ENCODE assay signal across 15 mouse cellular contexts in the genomic region with DNA sequence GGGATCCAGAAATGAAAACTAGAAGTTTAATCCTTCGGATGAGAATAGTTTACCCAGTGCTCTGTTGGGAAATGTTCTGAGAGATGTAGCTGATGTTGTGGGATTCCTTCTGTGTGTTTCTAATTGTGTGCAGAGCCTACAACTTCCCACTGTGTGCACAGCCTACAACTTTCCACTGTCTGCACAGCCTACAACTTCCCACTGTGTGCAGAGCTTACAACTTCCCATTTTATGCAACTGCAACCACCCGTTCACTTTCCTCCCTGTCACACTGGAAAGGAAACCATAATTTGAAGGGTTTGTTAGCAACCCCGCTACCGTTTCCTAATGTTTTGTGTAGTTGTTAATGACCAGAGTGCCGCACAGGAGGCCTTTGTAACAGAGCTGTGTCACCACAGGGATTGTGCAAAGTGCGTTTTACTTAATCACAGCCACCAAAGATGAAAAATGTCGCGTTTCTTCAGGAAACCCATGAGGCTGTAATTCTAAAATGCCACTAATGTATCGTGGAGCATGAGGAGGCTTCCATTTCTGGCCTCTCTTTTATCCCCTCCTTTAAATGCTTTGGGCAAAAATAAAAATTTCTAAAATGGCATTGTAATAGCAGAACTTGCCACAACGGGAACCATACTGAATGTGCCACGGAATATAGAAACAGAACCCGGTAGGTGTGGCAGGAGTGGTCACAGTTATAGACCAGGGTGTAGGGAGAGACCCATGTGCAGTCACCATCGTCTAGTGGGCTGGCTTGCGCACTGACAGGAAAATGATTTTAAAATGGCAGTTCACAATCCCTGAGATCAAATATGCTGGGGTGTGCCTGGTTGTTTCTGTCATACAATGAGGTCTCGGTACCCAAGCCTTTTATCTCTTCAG.
DNase-seq lines count a peak whose midpoint lies in the region; ATAC-seq lines count a peak whose summit lies in the region.
"Had no signal": no experiment of that assay in that cellular context is flagged by ENCODE, and none has a peak within 500 bp of the region (broad histone marks: within the 10 kb centered on the region; RNA-seq: fewer than 3 reads in every experiment).

No protein-coding gene starts in this region.

- H3K9ac ChIP-seq in hindbrain, embryonic 12.5 days, result no peak overlapping the region
- no peak overlapping the region for H3K9ac ChIP-seq in hindbrain, embryonic 14.5 days
- no peak overlapping the region for H3K9ac ChIP-seq in neural tube, embryonic 14.5 days (replicated peaks; ENCODE audit: low read depth, low read length)
- no peak overlapping the region for H3K9ac ChIP-seq in neural tube, embryonic 15.5 days (replicated peaks)
- no peak overlapping the region for H3K9ac ChIP-seq in liver, embryonic 15.5 days
- H3K9ac ChIP-seq: heart, embryonic 13.5 days; hindbrain, embryonic 15.5 days had no signal

- no peak for DNase-seq in hindbrain, embryonic 14.5 days (ENCODE audit: low spot score)
- DNase-seq in thymus, adult 18-20 months, result no peak
- DNase-seq: adrenal gland, adult 2 months; kidney, adult 8-10 months; lung, adult 2 months; right cerebral cortex, postnatal 25 days; thymus, postnatal 4 days had no signal

- peak overlapping the region; percentile 40 for H3K27ac ChIP-seq in hindbrain, embryonic 12.5 days
- no peak overlapping the region for H3K27ac ChIP-seq in hindbrain, embryonic 14.5 days
- no peak overlapping the region for H3K27ac ChIP-seq in neural tube, embryonic 14.5 days (ENCODE audit: low read depth, low read length)
- H3K27ac ChIP-seq in neural tube, embryonic 15.5 days (replicated peaks), result no peak overlapping the region
- H3K27ac ChIP-seq in liver, embryonic 15.5 days (replicated peaks), result no peak overlapping the region
- H3K27ac ChIP-seq: heart, embryonic 13.5 days; hindbrain, embryonic 15.5 days had no signal

- H3K9me3 ChIP-seq in hindbrain, embryonic 12.5 days (replicated peaks), result no peaks in the 10 kb centered on the region
- H3K9me3 ChIP-seq in hindbrain, embryonic 14.5 days (ENCODE audit: control insufficient read depth, low read length), result no peaks in the 10 kb centered on the region
- no peaks in the 10 kb centered on the region for H3K9me3 ChIP-seq in neural tube, embryonic 14.5 days (ENCODE audit: control insufficient read depth, low read length)
- no peaks in the 10 kb centered on the region for H3K9me3 ChIP-seq in neural tube, embryonic 15.5 days (replicated peaks)
- no peaks in the 10 kb centered on the region for H3K9me3 ChIP-seq in liver, embryonic 15.5 days (replicated peaks)
- H3K9me3 ChIP-seq: heart, embryonic 13.5 days; hindbrain, embryonic 15.5 days had no signal

- WGBS in hindbrain, embryonic 12.5 days, result 72% methylated on average over 15 of the region's 15 CpGs
- WGBS in hindbrain, embryonic 14.5 days, result 62% methylated on average over 15 of the region's 15 CpGs
- WGBS in neural tube, embryonic 14.5 days, result 51% methylated on average over 15 of the region's 15 CpGs
- WGBS in neural tube, embryonic 15.5 days, result 48% methylated on average over 15 of the region's 15 CpGs
- WGBS in liver, embryonic 15.5 days (ENCODE audit: insufficient replicate concordance), result 28% methylated on average over 15 of the region's 15 CpGs

- H3K36me3 ChIP-seq in hindbrain, embryonic 12.5 days, result no peaks in the 10 kb centered on the region
- no peaks in the 10 kb centered on the region for H3K36me3 ChIP-seq in hindbrain, embryonic 14.5 days (replicated peaks; ENCODE audit: control insufficient read depth, insufficient read depth)
- no peaks in the 10 kb centered on the region for H3K36me3 ChIP-seq in neural tube, embryonic 14.5 days (ENCODE audit: control insufficient read depth, insufficient read depth, low read length)
- H3K36me3 ChIP-seq in neural tube, embryonic 15.5 days, result no peaks in the 10 kb centered on the region
- no peaks in the 10 kb centered on the region for H3K36me3 ChIP-seq in liver, embryonic 15.5 days (replicated peaks)
- H3K36me3 ChIP-seq: heart, embryonic 13.5 days; hindbrain, embryonic 15.5 days had no signal

- no peaks in the 10 kb centered on the region for H3K27me3 ChIP-seq in hindbrain, embryonic 12.5 days
- no peaks in the 10 kb centered on the region; the same call in 1 of the 2 replicates for H3K27me3 ChIP-seq in hindbrain, embryonic 14.5 days (ENCODE audit: control insufficient read depth, insufficient read depth, low read length)
- H3K27me3 ChIP-seq in neural tube, embryonic 14.5 days (ENCODE audit: control insufficient read depth, insufficient read depth, low read length), result no peaks in the 10 kb centered on the region
- no peaks in the 10 kb centered on the region for H3K27me3 ChIP-seq in neural tube, embryonic 15.5 days (replicated peaks)
- no peaks in the 10 kb centered on the region for H3K27me3 ChIP-seq in liver, embryonic 15.5 days
- H3K27me3 ChIP-seq: heart, embryonic 13.5 days; hindbrain, embryonic 15.5 days had no signal

- H3K4me3 ChIP-seq in hindbrain, embryonic 12.5 days, result no peak overlapping the region
- H3K4me3 ChIP-seq in hindbrain, embryonic 14.5 days (replicated peaks; ENCODE audit: low read length), result no peak overlapping the region
- H3K4me3 ChIP-seq in neural tube, embryonic 14.5 days (ENCODE audit: low read depth, low read length), result no peak overlapping the region
- no peak overlapping the region for H3K4me3 ChIP-seq in neural tube, embryonic 15.5 days (replicated peaks)
- H3K4me3 ChIP-seq in liver, embryonic 15.5 days (replicated peaks), result no peak overlapping the region
- H3K4me3 ChIP-seq: heart, embryonic 13.5 days; hindbrain, embryonic 15.5 days; myocyte had no signal

- peaks cover 22% of the 10 kb centered on the region; the same call in 1 of the 2 replicates for H3K4me1 ChIP-seq in hindbrain, embryonic 12.5 days
- no peaks in the 10 kb centered on the region; the same call in none of the 2 replicates for H3K4me1 ChIP-seq in hindbrain, embryonic 14.5 days (replicated peaks; ENCODE audit: control insufficient read depth, insufficient read depth, low read length)
- 0 out of 2 replicates have a peak, but pooled peaks cover 4% of the 10 kb centered on the region for H3K4me1 ChIP-seq in neural tube, embryonic 14.5 days (ENCODE audit: control insufficient read depth, insufficient read depth, low read length)
- H3K4me1 ChIP-seq in neural tube, embryonic 15.5 days, result peaks cover 15% of the 10 kb centered on the region
- no peaks in the 10 kb centered on the region for H3K4me1 ChIP-seq in liver, embryonic 15.5 days (replicated peaks)
- H3K4me1 ChIP-seq: heart, embryonic 13.5 days had no signal

- no peak overlapping the region for H3K4me2 ChIP-seq in hindbrain, embryonic 12.5 days (replicated peaks)
- no peak overlapping the region for H3K4me2 ChIP-seq in hindbrain, embryonic 14.5 days (replicated peaks)
- H3K4me2 ChIP-seq in neural tube, embryonic 14.5 days (ENCODE audit: low read depth, low read length), result no peak overlapping the region
- no peak overlapping the region for H3K4me2 ChIP-seq in neural tube, embryonic 15.5 days
- H3K4me2 ChIP-seq in liver, embryonic 15.5 days, result no peak overlapping the region
- H3K4me2 ChIP-seq: heart, embryonic 13.5 days; hindbrain, embryonic 15.5 days had no signal

- ATAC-seq in hindbrain, embryonic 12.5 days (ENCODE audit: low FRiP score), result no peak
- ATAC-seq in hindbrain, embryonic 14.5 days (ENCODE audit: low FRiP score), result no peak
- ATAC-seq in neural tube, embryonic 14.5 days (ENCODE audit: low read depth), result peak; percentile 41; the same call in 1 of the 2 replicates
- ATAC-seq in neural tube, embryonic 15.5 days (ENCODE audit: low FRiP score), result no peak
- peak; percentile 71 for ATAC-seq in liver, embryonic 15.5 days (ENCODE audit: insufficient read depth)
- no peak for ATAC-seq in erythroid progenitor cell, adult 5-6 weeks (replicated peaks; ENCODE audit: low FRiP score, poor library complexity, severe bottlenecking)

Comparison
In these comparisons a context has a peak if more than half of its experiments do, and no peak if none do; other contexts are left out.
1. ATAC-seq: peak in neural tube, embryonic 14.5 days (single experiment) and liver, embryonic 15.5 days (single experiment); none in hindbrain, embryonic 12.5 days (single experiment), hindbrain, embryonic 14.5 days (single experiment), neural tube, embryonic 15.5 days (single experiment) and erythroid progenitor cell, adult 5-6 weeks (single experiment).